Mouse (Mus musculus) lung, postnatal 10 days (tissue): ENCODE data around the gene Wnk4.

Experiments
- DNase-seq: peaks from one replicate; pipeline ENCODE4 v3.0.0; 2021

Wnk4 gene

GRCm38 (mm10) chr11:101259948-101260825 is at the start of gene Wnk4:
TSS of gene Wnk4 (plus strand) at chr11:101260567.
- peak; percentile 61 for DNase-seq

- peak; percentile 78 for DNase-seq
Observed at GRCm38 (mm10) chr11:101211970-101212369, 48.4 kb upstream of the Wnk4 start.

GRCm38 (mm10) chr11:101216936-101217335 is 43.4 kb upstream of the Wnk4 start:
- DNase-seq, result no peak

GRCm38 (mm10) chr11:101218436-101219055 is 41.8 kb upstream of the Wnk4 start:
- DNase-seq, result no peak

- DNase-seq, result no peak
Observed at GRCm38 (mm10) chr11:101220853-101221252, 39.5 kb upstream of the Wnk4 start.

GRCm38 (mm10) chr11:101221306-101221986 is 38.9 kb upstream of the Wnk4 start:
- no peak for DNase-seq

- no peak for DNase-seq
Observed at GRCm38 (mm10) chr11:101224337-101224736, 36.0 kb upstream of the Wnk4 start.

GRCm38 (mm10) chr11:101225331-101226064 is 34.9 kb upstream of the Wnk4 start:
- no peak for DNase-seq

- DNase-seq, result peak; percentile 93
Observed at GRCm38 (mm10) chr11:101226065-101226701, 34.2 kb upstream of the Wnk4 start, which contains the start of gene Ezh1. TSS of gene Ezh1 (minus strand) at chr11:101226463.

- DNase-seq, result peak; percentile 66
Observed at GRCm38 (mm10) chr11:101229361-101229900, 30.9 kb upstream of the Wnk4 start.

- DNase-seq, result peak; percentile 81
Observed at GRCm38 (mm10) chr11:101230061-101230511, 30.3 kb upstream of the Wnk4 start.

GRCm38 (mm10) chr11:101230526-101230925 is 29.8 kb upstream of the Wnk4 start:
- no peak for DNase-seq

GRCm38 (mm10) chr11:101230991-101231871 is 29.1 kb upstream of the Wnk4 start:
- peak; percentile 90 for DNase-seq

GRCm38 (mm10) chr11:101232010-101232839 is 28.1 kb upstream of the Wnk4 start:
- peak; percentile 81 for DNase-seq

GRCm38 (mm10) chr11:101233240-101233639 is 27.1 kb upstream of the Wnk4 start:
- no peak for DNase-seq

- no peak for DNase-seq
Observed at GRCm38 (mm10) chr11:101234124-101234523, 26.2 kb upstream of the Wnk4 start.

- no peak for DNase-seq
Observed at GRCm38 (mm10) chr11:101235429-101235828, 24.9 kb upstream of the Wnk4 start.

- DNase-seq, result no peak
Observed at GRCm38 (mm10) chr11:101236782-101237181, 23.6 kb upstream of the Wnk4 start.

GRCm38 (mm10) chr11:101238071-101238647 is 22.2 kb upstream of the Wnk4 start:
- DNase-seq, result peak; percentile 70
